Mouse (Mus musculus) liver, embryonic 14.5 days (tissue): ENCODE measurements around the gene Zmiz1.

Source experiments
- CTCF ChIP-seq: IDR thresholded peaks from 2 replicates; pipeline ENCODE4 v1.5.1; 2016; ENCODE audit warnings: antibody characterized with exemption, low read depth, control low read depth
- EP300 ChIP-seq: IDR thresholded peaks from 2 replicates; pipeline ENCODE4 v1.6.1; 2016; ENCODE audit warnings: antibody characterized with exemption, low read depth

- TF ChIP-seq EP300 = no peak
- TF ChIP-seq CTCF = no peak
Measured at GRCm38 (mm10) chr14:25613942-25614575, 155.1 kb downstream of the Zmiz1 start.
